Mouse (Mus musculus) hindbrain, embryonic 11.5 days (tissue): ENCODE results near the gene Nxph4. TPM values are rescaled to one million over a fixed set of nuclear protein-coding genes. Genes with fewer than 3 reads are reported as not detected.
A peak's percentile ranks its signal among the peaks of the same experiment; 100 is the strongest.

Experiments
- ATAC-seq: fragments of 200-750 bp; cut with Nextera tagmentation; 2 replicates; pipeline ENCODE4 v1.8.0; 2017; ENCODE audit warnings: mild to moderate bottlenecking, moderate TSS enrichment, moderate library complexity; ENCODE audit not compliant: low FRiP score
- DNase-seq: peaks from one replicate; pipeline ENCODE4 v3.0.0-alpha.2; 2015; ENCODE audit warnings: low spot score
- H3K27ac ChIP-seq: fragments of 300-500 bp; sonication (generic); 2 replicates; pipeline ENCODE4 v1.5.1; 2014; ENCODE audit warnings: mild to moderate bottlenecking, low read depth, low read length
- H3K27me3 ChIP-seq: fragments of 300-500 bp; sonication (generic); 2 replicates; pipeline ENCODE4 v1.6.1; 2014; ENCODE audit warnings: mild to moderate bottlenecking, low read length, moderate library complexity, mixed read lengths; ENCODE audit not compliant: control insufficient read depth, insufficient read depth
- H3K36me3 ChIP-seq: fragments of 300-500 bp; sonication (generic); 2 replicates; pipeline ENCODE4 v1.6.1; 2014; ENCODE audit warnings: mild to moderate bottlenecking, low read length, moderate library complexity, mixed read lengths; ENCODE audit not compliant: control insufficient read depth, insufficient read depth
- H3K4me1 ChIP-seq: fragments of 300-500 bp; sonication (generic); replicated peaks from 2 replicates; pipeline ENCODE4 v1.6.1; 2014; ENCODE audit warnings: low read length, mixed read lengths; ENCODE audit not compliant: control insufficient read depth, insufficient read depth
- H3K4me2 ChIP-seq: fragments of 300-500 bp; sonication (generic); replicated peaks from 2 replicates; pipeline ENCODE4 v1.6.1; 2014; ENCODE audit warnings: mild to moderate bottlenecking, low read depth, low read length
- H3K4me3 ChIP-seq: fragments of 300-500 bp; sonication (generic); 2 replicates; pipeline ENCODE4 v1.5.1; 2014; ENCODE audit warnings: low read depth, low read length
- H3K9ac ChIP-seq: fragments of 300-500 bp; sonication (generic); 2 replicates; pipeline ENCODE4 v1.6.1; 2014; ENCODE audit warnings: low read depth, low read length
- H3K9me3 ChIP-seq: fragments of 300-500 bp; sonication (generic); 2 replicates; pipeline ENCODE4 v1.6.1; 2016; ENCODE audit warnings: low read length; ENCODE audit not compliant: control insufficient read depth
- WGBS: fragments of 180-500 bp; shearing (Covaris S2); extraction: QIAGEN DNeasy Blood & Tissue Kit; methylation state at CpG from one replicate; pipeline ENCODE4 v1.1.7; 2014; 5-methylcytosine and 5-hydroxymethylcytosine counted together
- polyA plus RNA-seq: library from polyadenylated mRNA; unstranded; fragments of >200 nt; fragmentation: Nextera tagmentation; extraction: Ambion mirVana; gene quantifications from 2 replicates; pipeline ENCODE4 v1.2.1, GENCODE M21; 2014

Gene Nxph4
- polyA plus RNA-seq, 1 experiment from 2014 or later, result 59.8 TPM

DNA sequence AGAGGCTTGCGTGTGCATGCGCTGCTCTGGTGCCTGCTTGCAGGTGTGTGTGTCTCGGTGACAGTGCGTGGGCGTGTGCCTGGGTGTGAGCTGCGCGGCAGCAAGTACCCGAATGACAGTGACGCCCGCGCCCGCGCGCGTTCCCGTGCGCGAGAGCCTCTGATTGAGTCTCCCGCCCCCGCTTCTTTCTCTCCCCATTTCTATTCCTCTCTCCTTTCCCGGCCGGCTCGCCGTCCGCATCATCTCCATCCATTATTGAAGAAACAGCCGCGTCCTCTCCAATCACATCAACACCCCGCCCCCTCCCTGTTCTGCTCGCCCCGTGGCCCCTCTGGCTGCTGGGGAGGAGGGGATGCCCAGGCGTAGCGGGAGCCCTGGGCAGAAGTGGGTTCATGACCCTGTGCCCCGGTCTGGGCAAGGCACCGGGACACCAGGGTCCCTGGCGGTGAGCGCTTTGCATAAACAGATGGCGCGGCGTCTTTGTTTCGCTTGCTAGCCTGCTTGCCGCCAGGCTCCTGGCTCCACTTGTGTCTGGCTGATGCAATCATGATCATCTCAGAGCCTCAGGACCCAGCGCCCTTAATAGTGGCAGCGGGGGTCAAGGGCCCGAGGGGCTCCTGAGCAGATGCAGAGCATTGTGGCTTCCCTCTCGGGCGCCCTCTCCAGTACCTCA is 22.6 kb downstream of the Nxph4 start:
- H3K4me1 ChIP-seq, result peaks cover 52% of the 10 kb centered on the region
- ATAC-seq (peak; percentile 17), DNase-seq (peak; percentile 81)
- H3K4me3 ChIP-seq, result peak overlapping the region; percentile 26
- H3K9me3 ChIP-seq, result no peaks in the 10 kb centered on the region
- H3K9ac ChIP-seq, result peak overlapping the region; percentile 35
- WGBS, result under 1% methylated on average over 44 of the region's 46 CpGs
- H3K4me2 ChIP-seq, result peak overlapping the region; percentile 56
- peak overlapping the region; percentile 90 for H3K27ac ChIP-seq
- H3K36me3 ChIP-seq, result no peaks in the 10 kb centered on the region
- peaks cover 51% of the 10 kb centered on the region for H3K27me3 ChIP-seq

GRCm38 (mm10) chr10:127510895-127511617 is 23.3 kb downstream of the Nxph4 start:
- Histone ChIP-seq H3K9me3 (no peaks in the 10 kb centered on the region), H3K27me3 (peaks cover 50% of the 10 kb centered on the region), H3K36me3 (no peaks in the 10 kb centered on the region), H3K9ac (peak overlapping the region; percentile 35), H3K4me3 (peak overlapping the region; percentile 26), H3K27ac (peak overlapping the region; percentile 90), H3K4me1 (peaks cover 46% of the 10 kb centered on the region), H3K4me2 (peak overlapping the region; percentile 56)
- whole genome bisulfite sequencing, result 3% methylated on average over 11 of the region's 11 CpGs
- DNase-seq (peak; percentile 57), ATAC-seq (no peak)

DNA sequence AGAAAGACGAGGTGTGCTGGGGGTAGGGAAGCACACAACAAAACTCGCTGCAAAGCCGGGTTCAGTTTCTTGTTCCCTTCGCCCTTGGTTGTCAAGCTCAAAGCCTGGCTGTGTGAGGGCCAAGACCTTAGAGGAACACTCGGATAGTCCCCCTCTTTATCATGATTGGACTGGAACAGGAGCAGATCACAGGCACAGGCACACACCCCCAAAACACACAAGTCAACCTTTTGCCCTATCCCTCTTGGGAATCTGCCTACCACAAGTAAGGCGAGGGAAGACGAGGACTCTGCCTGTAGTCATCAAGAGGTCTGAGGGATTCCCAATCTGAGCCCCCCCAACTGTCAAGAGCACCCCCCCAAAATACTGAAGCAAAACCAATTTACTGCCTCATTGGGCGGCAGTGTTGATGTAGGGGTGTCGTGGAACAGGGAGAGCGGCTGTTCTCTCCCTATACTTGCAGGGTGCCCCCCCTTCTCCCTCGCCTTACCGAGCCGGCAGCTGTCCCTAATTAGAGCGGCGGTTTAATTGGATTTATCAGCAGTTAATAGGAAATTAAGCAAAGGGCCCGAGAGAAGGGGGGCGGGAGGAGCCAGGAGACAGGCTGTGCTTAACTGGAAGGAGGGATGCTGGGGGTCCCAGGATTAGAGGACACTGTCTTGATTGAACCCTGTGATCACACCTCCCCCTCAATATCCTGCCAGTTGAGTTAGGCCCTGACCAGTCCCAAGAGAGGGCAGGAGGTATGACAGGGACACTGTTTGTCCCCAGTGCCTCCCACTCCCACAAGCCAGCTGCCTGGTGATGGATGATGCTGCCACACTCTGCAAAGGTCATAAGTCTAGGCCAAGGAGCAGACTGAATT is 24.3 kb downstream of the Nxph4 start:
- Histone ChIP-seq H3K4me3 (peak overlapping the region; percentile 38), H3K9me3 (no peaks in the 10 kb centered on the region), H3K27me3 (peaks cover 44% of the 10 kb centered on the region), H3K36me3 (no peaks in the 10 kb centered on the region), H3K4me2 (peak overlapping the region; percentile 65), H3K27ac (peak overlapping the region; percentile 90), H3K9ac (peak overlapping the region; percentile 40; the same call in 1 of the 2 replicates), H3K4me1 (peaks cover 40% of the 10 kb centered on the region)
- peak; percentile 2; the same call in 1 of the 2 replicates for ATAC-seq
- 3% methylated on average over 17 of the region's 17 CpGs for WGBS
- DNase-seq, result peak; percentile 56

DNA sequence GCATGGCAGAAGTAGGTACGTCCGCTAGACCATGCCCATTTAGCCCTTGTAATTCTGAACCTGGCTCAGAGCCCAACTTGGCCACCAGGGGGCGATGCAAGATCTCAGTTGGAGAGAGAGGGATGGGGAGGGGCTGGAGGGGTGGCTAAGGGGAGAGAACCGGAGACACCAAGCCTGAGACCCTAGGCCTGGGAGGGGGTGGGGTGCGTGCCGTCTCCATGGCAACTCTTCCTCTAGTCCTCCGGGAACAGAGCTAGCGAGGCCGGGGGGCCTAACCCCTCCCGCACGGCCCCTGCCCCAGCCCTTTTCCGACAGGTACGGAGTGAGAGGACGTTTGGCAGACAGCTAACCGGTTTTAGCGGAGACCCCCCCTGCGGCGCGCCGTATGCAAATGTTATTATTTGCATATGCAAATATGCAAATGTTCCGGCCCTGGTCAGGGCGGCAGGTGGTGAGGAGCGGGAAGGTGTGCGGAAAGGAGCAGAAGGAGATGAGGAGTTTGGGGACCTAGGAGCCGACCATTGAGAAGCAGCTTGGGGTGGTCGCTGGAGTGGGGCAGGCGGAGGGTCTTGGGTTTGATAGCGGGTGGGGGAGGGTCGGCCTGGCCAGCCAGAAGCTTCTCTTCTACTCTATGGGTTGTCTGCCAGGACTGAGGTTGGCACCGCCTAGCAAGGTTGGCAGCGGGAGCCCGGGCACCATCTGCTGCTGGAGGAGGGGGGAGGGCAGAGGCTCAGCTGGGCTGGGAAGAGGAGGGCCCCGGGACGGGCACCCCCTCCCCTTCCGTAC is 25.1 kb downstream of the Nxph4 start:
- DNase-seq (peak; percentile 99), ATAC-seq (peak; percentile 66)
- Histone ChIP-seq H3K27ac (peak overlapping the region; percentile 90), H3K4me1 (peaks cover 35% of the 10 kb centered on the region), H3K4me2 (peak overlapping the region; percentile 65), H3K4me3 (peak overlapping the region; percentile 38), H3K9ac (peak overlapping the region; percentile 40; the same call in 1 of the 2 replicates), H3K36me3 (no peaks in the 10 kb centered on the region), H3K27me3 (peaks cover 37% of the 10 kb centered on the region), H3K9me3 (no peaks in the 10 kb centered on the region)
- 0% methylated on average over 33 of the region's 35 CpGs for WGBS

DNA sequence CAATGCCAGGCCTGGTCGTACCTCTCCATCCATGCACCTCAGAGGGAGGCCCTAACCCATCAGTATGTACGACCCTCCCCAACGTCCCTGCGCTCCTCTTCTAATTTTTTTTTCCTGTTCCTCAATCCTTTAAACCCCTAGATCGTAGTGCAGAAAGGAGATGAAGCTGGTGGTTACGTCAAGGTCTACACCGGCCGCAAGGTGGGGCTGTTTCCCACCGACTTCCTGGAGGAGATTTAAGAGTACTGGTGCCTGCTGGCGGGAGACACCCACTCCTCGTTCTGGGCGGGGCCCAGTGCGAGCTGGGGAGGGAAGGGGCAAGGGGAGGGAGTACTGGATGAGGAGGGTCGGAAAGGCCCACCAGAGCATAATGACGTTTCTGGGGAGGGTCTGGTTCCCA is 26.1 kb downstream of the Nxph4 start:
- H3K4me2 ChIP-seq, result peak overlapping the region; percentile 65; the same call in 1 of the 2 replicates
- H3K9ac ChIP-seq, result no peak overlapping the region
- H3K4me1 ChIP-seq, result peaks cover 28% of the 10 kb centered on the region
- H3K27me3 ChIP-seq, result peaks cover 33% of the 10 kb centered on the region
- no peak overlapping the region; the same call in 1 of the 2 replicates for H3K27ac ChIP-seq
- 3% methylated on average over 15 of the region's 15 CpGs for WGBS
- ATAC-seq, result no peak
- DNase-seq, result peak; percentile 88
- H3K9me3 ChIP-seq, result no peaks in the 10 kb centered on the region
- H3K4me3 ChIP-seq, result 0 out of 2 replicates have a peak overlapping the region, but pooled peaks have one; percentile 2
- no peaks in the 10 kb centered on the region for H3K36me3 ChIP-seq

DNA sequence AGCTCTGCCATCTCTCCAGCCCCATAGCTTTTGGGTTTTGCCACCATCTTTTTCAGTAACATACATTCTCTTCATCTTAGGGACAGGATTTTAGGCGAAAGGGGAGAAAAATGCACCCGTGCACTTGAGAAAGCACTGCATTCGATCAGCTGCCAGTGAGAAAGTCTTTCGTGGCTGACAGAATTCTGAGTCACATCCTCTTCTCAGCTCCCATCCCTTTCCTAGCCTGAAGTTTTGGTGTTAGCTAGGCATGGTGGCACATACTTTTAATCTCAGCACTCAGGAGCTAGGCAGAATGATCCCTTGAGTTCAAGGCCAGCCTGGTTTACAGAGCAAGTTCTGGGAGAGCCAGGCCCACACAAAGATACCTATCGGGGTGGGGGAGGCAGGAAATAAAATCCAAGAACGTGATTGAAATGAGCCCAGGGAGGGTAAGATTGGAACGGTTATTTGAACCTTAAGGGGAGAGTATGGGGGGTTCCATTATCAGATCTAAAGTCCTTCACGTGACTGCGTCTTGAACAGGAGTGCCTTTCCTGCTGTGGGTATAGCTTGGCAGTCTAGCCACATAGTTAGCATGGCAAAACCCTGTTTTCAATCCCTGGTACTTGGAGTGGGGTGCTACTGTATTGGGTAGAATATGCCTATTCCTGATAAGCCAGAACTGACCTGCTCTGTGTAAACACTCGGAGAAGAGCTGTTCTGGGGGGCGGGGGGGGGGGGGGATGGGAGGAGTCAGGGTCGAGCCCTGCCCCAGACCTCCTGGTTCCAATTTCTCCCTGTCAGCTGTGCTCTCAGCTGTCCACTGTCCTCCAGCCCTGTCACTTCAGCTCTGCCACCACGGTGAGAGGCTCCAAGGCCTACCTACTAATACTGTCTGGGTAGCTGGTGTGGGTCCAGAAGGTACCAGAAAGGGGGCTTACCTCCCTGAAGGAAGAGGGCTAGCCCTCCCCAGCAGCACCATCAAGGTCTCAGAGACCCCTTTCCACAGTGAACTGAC is 33.2 kb downstream of the Nxph4 start, which contains the start of gene Stac3:
Stac3 (plus strand) TSS at position 793 of the 1,000 bp plus-strand sequence.
- 76% methylated on average over 13 of the region's 13 CpGs for WGBS
- Histone ChIP-seq H3K4me2 (no peak within 1 kb of the TSS), H3K27me3 (no peaks in the 10 kb centered on the region), H3K36me3 (no peaks in the 10 kb centered on the region), H3K4me3 (no peak within 1 kb of the TSS), H3K27ac (no peak within 1 kb of the TSS), H3K9ac (no peak within 1 kb of the TSS), H3K9me3 (no peaks in the 10 kb centered on the region), H3K4me1 (no peaks in the 10 kb centered on the region)
- ATAC-seq (no peak), DNase-seq (no peak)

DNA sequence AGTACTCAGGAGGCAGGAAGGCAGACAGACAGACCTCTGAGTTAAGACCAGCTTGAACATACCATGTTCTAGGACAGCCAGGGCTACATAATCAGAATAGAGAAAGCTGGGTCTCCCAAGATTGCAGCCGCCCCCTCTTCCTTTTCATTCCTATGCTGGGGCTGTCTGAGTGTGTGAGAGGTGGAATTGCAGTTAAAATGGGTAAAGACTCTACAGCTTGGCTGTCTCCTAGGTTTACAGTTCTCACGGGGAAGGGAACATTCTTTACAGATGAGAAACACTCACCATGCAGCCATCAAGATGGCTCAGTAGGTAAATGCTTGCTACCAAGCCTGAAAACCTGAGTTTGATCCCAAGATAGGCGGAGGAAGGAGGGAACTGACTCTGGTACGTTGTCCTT is 34.3 kb downstream of the Nxph4 start:
- no peak for ATAC-seq
- no peaks in the 10 kb centered on the region for H3K9me3 ChIP-seq
- WGBS, result 85% methylated on average over 4 of the region's 4 CpGs

More for the DNA sequence above, 34.3 kb downstream of the Nxph4 start:
- no peak for DNase-seq
- Histone ChIP-seq H3K4me1 (no peaks in the 10 kb centered on the region), H3K4me3 (no peak overlapping the region), H3K9ac (no peak overlapping the region), H3K27ac (no peak overlapping the region), H3K27me3 (no peaks in the 10 kb centered on the region), H3K4me2 (no peak overlapping the region), H3K36me3 (peaks cover 4% of the 10 kb centered on the region)
